Mouse (Mus musculus): Measurements from ENCODE around the gene Ppp1r8.

Ppp1r8 gene

DNA sequence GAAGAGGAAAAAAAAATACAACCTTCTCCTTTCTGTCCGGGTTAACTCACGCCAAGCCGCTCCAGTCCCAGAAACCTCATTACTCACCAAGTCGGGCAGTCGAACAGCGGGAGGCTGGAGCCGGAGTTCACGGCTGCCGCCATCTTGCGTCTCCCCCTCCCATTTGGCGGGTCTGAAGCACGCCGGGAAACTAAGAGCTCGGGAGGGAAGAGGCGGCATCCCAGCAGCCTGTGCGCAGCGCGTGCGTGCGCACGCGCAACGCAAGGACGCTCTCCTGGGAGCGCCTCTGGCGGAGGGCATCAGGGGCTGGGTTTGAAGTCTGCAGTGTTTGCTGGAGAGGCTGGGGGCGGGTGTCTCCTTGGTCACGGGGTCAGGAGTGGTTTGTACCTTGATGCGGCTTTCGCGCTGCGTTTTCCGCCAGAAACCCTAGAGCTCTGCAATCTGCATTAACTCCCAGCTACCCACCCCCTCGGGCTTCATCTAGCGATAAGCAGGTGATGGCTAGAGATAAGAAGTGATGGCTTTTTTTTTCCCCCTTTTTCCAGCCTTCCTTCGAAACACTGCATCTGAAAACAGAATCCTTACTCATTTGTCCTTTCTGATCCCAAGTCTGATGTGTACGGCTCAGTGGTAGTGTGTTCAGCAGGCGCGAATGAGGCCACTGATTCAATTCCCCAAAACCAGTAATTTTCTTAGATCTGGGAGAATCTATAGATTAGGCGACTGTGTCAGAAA lies at the start of gene Ppp1r8:
Gene Ppp1r8, minus strand, starts transcription at position 200 of the 735 bp plus-strand sequence.
- DNase-seq (ENCODE audit: low read depth, low spot score) = peak; percentile 95

DNA sequence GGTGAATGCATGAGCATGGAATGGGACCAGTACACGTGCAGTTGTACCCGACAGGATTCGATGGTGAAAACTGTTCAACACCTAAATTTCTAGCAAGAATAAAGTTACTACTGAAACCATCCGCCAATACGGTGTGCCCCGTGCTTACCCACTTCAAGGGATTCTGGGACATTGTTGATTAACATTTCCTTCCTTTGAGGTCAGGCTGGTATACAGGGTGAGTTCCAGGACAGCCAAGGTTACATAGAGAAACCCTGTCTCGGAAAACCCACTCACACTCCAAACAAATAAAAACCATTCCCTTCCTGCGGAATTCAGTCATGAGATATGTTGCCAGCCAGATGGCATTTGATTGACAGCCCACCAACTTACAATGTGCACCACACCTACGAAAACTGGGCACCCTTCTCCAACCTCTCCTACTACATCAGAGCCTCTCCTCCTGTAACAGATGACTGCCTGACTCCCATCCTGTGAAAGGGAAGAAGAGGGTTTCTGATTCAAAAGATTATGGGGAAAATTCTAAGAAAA lies 41.9 kb upstream of the Ppp1r8 start:
- no peak for DNase-seq (ENCODE audit: low read depth, low spot score)

- DNase-seq (ENCODE audit: low read depth, low spot score) = peak; percentile 90
Measured at GRCm38 (mm10) chr4:132884064-132884843, 41.3 kb upstream of the Ppp1r8 start, which contains the start of gene Stx12. Gene Stx12 (minus strand): TSS chr4:132884509.

DNA sequence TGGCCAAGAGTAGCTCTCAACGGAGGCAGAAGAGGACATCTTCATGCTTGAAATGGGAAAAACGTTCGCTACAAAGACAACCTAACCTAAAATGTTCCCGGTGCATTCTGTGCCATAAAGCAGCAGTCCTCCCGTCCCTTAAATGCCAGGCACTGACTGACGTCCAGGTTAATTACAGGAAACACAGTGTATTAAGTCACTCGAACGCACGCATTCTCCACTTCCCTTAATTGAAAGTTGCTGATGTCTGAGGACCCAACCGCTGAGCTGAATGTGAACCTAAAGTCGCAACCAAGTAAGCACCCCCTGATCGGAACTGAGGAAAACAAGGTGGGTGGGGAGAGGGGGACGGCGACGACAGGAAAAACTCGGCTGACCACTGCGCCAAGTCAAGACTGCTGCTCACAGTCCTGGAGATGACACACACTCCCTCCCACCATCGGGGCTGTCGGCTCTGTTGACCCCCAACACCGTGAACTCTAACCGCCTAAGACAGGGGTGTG lies 40.6 kb upstream of the Ppp1r8 start:
- DNase-seq (ENCODE audit: low read depth, low spot score) = peak; percentile 54

- no peak for DNase-seq (ENCODE audit: low read depth, low spot score)
Measured at GRCm38 (mm10) chr4:132874363-132875097, 31.6 kb upstream of the Ppp1r8 start.

DNA sequence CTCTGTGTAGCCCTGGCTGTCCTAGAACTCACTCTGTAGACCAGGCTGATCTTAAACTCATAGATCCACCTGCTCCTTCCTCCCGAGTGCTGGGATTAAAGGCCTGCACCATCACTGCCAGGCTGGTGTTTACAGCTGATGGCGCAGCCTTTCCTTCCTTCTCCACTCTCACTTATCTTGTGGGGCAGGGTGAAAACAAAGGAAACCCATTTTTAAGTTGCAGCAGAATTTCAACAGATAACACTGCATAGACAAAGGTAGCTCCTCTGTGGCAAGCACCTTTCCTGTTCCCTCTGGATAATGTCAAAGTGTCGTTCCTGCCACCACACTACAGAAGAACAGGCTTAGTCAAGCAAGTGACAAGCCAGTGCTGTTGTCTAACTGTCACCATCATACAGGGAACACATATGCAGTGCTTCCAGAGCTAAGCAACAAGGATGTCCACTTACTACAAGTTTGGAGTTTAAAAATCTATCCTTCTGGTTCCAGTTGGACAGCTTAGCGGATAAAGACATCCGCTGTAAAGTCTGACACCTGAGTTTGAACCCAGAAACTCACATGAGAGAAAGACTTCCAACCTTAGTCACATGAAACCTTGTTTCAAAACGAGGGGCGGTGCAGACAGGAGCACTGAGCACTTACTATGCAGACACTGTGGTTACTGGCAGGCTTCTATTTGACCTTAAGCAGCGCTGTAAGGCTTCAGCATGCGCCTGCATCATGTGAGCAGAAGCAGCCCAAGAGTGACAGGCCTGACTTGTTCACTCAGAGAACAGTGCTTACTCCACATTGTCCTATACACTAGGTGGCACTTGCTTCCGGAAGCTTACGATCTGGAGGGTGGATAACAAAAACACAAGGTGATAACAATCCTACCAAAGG lies 30.8 kb upstream of the Ppp1r8 start:
- DNase-seq (ENCODE audit: low read depth, low spot score) = no peak

DNA sequence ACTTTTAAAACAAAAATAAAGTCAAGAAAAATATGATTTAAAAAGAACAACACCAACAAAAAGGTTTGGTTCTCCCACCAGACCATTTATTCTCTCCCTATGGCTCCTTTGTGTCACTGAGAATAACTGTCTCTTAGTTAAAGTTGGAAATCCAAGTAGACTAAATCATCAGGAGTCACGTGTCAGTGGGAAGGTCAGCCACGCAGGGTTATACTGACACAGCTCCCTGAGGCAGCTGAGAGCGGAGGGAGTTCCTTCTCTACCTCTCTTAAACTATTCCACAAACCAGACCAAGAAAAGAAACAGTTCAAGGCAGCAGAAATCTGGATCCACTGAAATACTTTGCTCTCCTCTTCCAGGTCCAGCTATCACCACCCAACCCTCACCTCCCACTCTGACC lies 28.1 kb upstream of the Ppp1r8 start:
- no peak for DNase-seq (ENCODE audit: low read depth, low spot score)

DNA sequence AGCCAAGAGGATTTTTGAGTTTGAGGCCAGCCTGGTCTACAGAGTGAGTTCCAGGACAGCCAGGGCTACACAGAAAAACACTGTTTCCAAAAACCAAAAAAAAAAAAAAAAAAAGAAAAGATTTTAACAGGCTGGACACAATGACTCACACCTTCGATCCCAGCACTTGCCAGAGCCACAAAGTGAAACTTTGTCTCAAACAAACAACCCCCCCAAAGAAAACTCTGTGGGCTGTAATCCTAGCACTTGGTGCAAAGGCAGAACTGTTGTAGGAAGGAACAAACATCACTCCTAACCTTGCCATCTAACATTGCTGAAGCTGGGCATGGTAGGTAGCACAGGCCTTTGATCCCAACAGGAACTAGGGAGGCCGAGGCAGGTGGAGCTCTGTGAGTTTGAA lies 21.9 kb upstream of the Ppp1r8 start:
- no peak for DNase-seq (ENCODE audit: low read depth, low spot score)

DNA sequence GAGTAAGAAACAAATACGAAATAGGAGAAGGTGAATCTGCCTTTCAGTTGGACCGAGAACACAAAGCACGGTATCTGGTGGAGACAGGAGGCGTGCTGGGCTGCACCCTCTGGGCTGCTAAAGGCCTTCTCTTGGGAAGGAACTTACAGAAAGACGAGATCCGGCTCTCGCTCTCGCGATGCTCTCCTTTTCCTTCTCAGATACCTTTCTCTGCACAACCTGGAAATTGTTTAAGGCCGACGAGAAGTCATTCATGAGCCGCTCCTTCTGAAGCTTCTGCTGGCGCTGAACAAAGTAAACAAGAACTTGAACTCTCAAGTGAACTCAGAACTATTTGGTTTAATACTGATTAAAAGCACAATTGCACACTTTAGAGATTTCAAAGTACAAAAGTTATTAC lies 20.0 kb upstream of the Ppp1r8 start:
- DNase-seq (ENCODE audit: low read depth, low spot score) = no peak

DNA sequence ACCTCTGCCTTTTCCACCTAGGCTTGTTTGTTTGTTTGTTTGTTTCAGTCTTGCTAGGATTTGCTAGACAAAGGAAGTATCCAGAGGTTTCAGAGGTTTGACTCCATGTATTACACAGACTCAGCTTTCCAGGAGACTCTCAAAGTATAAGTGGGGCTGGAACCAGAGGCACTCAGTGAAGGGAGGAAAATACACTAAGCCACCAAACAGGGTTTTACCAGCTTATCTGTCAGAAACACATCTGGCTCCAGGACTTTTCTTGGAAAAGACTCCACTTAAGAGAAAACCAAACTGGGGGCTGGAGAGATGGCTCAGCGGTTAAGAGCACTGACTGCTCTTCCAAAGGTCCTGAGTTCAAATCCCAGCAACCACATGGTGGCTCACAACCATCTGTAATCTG lies 17.9 kb upstream of the Ppp1r8 start:
- DNase-seq (ENCODE audit: low read depth, low spot score) = no peak

- DNase-seq (ENCODE audit: low read depth, low spot score) = no peak
Measured at GRCm38 (mm10) chr4:132843705-132844071, 719 bp upstream of the Ppp1r8 start.

GRCm38 (mm10) chr4:132842281-132842906 lies 575 bp downstream of the Ppp1r8 start:
- DNase-seq (ENCODE audit: low read depth, low spot score) = peak; percentile 45

DNA sequence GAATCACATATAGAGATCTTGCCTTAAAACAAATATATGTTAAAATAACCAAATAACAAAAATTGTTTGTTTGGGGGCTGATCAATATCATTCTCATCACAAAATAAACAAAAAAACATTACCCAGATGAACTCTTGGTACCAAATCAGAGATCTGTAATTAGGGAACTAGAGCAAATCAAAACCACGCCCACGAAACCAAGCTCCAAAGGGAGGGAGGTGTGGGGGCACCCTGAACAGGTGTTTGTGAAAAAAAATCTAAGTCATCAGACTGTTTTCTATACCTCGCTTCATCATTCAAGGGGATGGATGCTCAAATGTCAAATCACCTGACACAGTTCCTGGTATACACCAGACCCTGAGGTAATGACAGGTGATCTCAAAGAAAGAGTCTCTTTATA lies 1.5 kb downstream of the Ppp1r8 start:
- no peak for DNase-seq (ENCODE audit: low read depth, low spot score)

GRCm38 (mm10) chr4:132823614-132824366 lies 19.2 kb downstream of the Ppp1r8 start:
- peak; percentile 86 for DNase-seq (ENCODE audit: low read depth, low spot score)

GRCm38 (mm10) chr4:132818442-132818841 lies 24.5 kb downstream of the Ppp1r8 start:
- no peak for DNase-seq (ENCODE audit: low read depth, low spot score)

DNA sequence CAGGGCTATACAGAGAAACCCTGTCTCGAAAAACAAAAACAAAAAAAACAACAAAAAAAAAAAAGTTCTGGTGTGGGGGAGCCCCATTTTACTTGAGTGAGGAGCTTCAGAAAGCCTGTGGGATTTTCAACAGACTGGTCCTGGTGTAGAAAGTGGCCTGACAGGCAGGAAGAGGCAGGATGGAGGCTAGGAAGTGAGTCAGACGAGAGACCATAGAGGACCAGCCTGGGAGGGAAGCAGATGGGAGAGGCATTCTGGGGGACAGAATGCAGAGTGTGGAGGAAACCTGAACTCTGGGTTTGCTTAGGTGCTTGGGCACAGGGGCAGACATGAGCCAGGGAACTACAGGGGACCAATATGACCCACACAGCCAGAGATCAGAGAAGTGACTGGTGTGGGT lies 26.1 kb downstream of the Ppp1r8 start:
- DNase-seq (ENCODE audit: low read depth, low spot score) = no peak

GRCm38 (mm10) chr4:132816404-132816803 lies 26.6 kb downstream of the Ppp1r8 start:
- no peak for DNase-seq (ENCODE audit: low read depth, low spot score)

GRCm38 (mm10) chr4:132809621-132810020 lies 33.3 kb downstream of the Ppp1r8 start:
- no peak for DNase-seq (ENCODE audit: low read depth, low spot score)

DNA sequence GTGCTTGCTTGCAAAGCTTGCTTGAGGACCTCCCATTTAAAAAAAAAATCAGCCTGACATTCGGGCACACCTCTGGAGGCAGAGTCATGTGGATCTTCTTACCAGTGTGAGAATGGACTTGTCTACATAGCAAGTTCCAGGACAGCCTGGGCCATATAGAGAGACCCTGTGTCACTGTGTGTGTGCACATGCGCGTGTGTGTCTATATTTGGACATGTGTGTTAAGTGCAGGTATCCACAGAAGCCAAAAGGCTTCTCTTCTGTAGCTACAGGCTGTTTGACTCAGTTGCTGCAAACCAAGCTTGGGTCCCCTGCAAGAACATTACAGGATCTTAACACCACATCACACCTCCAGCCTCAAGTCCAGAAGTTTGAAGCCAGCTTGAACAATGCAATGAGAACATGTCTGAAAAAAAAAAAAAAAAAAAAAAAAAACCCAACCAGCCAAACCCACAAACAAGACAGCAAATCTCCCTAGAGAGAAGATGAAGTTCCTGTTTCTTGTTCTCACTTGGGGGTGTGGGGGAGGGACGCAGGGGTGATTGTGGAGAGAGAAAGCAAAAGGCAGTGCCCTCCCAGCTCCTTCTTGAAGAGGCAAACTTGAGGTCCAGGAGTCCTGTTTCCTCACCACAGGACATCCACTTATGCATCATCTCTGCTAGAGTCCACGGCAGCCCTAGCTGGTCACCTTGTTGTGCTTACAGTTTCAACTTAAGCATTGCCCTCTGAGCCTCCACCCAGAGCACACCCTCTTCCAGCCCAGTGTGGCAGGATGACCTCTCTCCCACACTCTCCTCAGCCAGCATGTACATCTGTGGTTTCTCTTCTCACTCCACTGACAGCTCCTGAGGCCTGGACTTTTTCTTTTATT lies 35.0 kb downstream of the Ppp1r8 start:
- DNase-seq (ENCODE audit: low read depth, low spot score) = peak; percentile 23

Measured in CD4-positive, CD25-positive, alpha-beta regulatory T cell, adult 2 months (primary cell).